Mouse (Mus musculus): ENCODE data around the gene Rhof.

Rhof gene

GRCm38 (mm10) chr5:123147569-123147968 is 15.1 kb upstream of the Rhof start:
- peak; percentile 45 for DNase-seq

- DNase-seq: no peak
These were observed 13.9 kb upstream of the Rhof start for GRCm38 (mm10) chr5:123146357-123146756.

DNA sequence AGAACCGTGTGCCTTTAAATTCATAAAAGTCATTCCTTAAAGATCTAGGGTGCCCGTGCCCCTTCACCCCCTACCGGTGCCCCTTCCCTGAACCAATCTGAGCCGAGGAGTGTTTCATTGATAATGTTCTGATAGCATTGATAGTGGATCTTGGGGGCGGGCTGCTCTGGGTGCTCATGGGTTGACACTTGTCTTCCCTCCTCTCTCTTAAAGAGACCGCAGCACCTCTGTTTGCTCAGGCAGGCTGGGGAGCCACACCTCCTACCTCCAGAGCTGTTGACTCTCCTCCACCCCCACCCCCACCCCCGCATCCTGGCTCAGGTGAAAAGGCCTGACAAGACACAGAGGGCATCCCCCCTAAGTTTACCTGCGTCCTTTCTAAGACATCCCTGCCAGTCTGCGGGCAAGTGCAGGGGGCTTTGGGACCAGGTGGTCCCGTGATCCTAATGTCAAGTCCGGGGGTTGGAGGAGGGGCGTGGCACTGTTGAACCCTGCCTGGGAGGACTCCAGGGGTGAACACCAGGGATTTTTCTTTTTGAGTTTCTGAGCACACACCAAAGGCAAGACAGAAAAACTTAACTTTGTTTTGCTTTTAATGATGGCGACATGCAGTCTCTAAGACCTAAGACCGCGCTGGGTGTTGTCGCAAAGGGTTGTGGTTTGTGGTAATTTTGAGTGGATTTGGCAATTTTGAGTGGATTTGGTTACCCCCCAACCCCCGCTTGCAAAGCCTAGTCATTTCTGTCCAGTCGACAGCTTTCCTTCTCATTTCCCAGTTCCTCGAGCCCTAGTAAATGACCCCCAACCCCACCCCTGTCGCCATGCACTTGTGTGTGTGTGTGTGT is 12.5 kb upstream of the Rhof start:
- peak; percentile 60 for DNase-seq

DNA sequence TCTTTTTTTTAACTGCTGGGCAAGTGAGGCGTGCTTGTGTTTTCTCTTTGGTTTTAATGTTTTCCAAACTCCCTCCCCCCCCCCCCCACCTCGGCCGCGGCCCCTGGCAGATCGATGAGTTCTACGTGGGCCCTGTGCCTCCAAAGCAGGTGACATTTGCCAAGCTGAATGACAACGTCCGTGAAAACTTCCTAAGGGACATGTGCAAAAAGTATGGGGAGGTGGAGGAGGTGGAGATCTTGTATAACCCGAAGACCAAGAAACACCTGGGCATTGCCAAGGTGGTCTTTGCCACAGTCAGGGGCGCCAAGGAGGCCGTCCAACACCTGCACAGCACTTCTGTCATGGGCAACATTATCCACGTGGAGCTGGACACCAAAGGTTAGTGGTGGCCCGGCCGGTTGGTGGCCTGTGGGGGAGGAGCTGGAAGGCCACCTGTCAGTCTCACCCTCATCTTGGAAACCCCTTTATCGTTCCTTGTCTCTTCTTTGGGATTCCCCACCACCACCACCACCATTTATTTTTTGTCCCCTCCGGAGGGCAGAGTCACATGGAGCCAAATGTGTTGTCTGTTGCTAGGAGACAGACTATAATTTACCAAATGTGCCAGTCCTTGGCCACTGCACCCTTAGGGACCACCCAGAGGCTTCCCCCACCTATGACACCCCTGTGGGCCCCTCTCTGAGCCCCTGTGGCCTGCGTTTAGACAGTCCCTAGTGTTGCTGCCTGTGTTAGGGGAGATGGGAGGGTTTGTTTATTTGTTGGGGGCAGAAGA is 11.7 kb upstream of the Rhof start:
- peak; percentile 60 for DNase-seq

DNA sequence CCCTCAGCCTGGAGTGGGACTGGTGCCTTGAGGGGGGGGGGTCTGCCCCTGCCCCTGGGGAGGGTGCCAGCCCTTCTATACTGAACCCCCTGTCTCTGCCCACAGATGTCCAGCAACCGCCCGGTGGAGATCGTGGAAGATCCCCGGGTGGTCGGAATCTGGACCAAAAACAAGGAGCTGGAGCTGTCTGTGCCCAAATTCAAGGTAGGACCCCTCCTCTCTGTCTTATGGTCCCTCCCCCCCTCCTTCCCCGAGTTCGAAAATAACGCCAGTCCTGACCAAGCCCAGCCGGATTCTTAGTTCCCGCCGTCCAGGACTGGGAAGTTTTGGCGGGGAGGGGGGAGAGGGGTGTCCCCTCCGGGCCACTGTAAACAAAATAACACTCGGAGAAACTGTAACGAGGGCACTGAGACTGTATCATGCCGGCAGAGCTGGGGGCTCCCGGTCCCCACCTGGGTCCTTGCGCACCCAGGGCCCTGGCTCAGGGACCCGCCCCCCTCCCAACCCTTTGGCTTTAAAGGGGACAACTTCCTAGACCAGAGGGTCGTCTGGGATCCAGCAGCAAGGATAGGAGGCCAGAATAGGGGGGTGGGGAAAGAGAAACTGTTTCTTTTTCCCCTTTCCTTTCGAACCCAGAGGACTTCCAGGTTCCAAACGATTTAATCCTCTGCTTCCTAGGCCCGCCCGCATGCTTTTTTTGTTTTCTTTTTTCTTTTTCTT is 10.9 kb upstream of the Rhof start:
- peak; percentile 72 for DNase-seq

DNA sequence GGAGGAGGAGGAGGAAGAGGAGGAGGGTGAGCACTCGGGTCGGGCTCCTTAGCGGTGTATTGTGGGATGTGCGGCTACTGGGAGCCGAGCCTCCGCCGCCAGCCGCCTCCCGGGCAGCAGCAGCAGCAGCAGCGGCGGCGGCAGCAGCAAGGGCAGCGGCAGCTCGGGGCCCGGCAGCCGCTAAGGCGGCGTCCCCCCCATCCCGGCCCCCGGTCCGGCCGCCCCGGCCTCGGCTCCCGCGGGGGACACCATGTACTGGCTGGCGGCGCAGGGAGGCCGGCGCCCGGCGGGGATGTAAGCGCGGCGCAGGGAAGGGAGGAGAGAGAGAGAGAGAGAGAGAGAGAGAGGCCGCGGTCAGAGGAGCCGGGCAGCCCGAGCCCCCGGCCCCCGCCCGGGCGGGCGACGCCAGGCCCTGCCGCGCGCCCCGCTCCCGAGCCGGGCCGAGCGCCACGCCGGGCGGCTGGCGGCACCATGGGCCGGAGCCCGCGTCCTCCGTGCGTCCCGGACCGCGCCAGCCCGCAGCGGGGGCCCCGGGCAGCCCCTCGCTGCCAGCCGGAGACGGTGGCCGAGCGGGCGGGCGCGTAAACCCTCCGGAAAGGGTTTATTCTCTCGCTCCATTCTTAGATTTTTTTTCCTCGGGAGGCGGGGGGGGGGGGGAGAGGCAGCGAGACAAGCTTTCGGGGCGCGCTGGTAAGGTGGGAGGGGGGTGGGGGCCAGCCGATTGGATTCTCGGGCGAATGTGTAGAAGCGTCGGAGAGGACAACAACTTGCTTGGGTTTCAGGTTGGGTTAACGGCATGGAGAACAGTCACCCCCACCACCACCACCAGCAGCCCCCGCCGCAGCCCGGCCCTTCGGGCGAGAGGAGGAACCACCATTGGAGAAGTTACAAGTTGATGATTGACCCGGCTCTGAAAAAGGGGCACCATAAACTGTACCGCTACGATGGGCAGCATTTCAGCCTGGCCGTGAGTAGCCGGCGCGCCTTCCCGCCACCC is 10.0 kb upstream of the Rhof start, which contains the start of gene Setd1b:
Setd1b (plus strand) TSS at position 33 of the 997 bp plus-strand sequence.
- DNase-seq: peak; percentile 65

DNA sequence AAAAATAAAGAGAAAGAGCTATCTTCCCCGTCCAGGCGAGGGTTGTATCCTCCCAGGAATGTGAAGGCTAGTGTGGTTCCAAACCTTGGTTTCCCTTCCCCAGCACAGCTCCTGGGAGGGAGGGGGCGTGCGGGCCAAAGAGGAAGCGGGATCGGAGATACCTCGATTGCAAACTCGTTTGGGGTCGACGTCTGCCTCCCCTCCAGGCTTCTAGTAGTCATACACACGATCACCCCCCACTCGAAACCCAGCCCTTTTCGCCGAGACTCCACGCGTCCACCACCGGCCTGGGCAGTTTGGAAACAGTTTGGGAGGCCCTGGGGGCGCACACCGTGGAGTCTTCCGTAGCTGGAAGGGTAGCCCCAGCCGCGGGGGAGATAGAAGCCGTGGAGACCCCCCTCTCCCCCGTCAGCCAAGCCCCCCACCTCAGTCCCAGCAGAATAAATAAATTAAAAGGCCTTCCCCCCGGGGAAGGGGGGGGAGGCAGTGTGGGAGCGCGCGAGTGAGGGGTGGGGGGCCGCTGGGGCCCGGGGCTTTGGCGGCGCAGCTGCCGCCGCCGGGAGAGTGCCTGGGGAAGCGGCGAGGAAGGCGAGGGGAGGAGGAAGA is 9.2 kb upstream of the Rhof start:
- DNase-seq: no peak

DNA sequence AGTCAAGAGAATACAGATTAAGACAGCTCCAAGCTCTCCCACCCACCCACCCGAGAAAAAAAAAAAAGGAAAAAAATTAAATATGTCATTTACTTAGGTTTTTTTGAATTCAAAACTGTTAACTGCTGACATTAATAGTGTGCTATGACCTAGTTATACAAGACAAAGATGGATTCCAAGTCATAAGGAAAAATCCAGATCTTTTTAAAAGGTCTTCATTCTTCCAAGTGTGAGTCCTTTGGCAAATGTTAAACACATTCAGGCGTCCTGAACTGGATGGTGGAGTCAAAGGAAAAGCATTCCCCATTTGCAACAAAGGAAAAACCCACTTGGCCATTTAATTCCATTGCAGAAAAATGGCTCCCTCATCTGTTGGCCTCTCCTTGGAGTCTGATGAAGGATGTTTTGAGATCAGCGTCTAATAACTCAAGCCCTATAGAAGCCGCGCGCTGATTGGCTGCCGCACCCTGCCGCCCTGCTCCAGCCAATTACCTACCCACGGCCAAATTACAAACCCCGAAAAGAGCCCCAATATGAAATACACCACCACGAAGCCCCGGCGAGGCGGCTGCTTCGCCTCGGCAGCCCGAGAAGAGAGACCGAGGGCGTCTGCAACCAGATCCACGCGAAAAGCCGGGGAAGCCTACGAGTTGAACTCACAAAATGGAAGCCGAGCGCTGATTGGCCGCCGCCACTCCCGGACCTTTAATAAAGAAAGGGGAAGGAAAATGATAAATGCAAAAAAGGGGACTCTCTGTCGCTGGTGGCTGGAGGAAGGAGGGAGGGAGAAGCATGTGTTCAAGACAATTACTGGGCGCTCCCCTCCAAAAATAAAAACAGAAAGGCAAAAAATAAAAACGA is 8.4 kb upstream of the Rhof start:
- DNase-seq: peak; percentile 97

GRCm38 (mm10) chr5:123139722-123140627 is 7.5 kb upstream of the Rhof start:
- DNase-seq: peak; percentile 69

- peak; percentile 94 for DNase-seq
These were observed 6.6 kb upstream of the Rhof start for GRCm38 (mm10) chr5:123138953-123139721.

GRCm38 (mm10) chr5:123138230-123138911 is 5.9 kb upstream of the Rhof start:
- peak; percentile 76 for DNase-seq

- DNase-seq: peak; percentile 80
These were observed 5.4 kb upstream of the Rhof start for GRCm38 (mm10) chr5:123137910-123138229.

GRCm38 (mm10) chr5:123137044-123137909 is 4.8 kb upstream of the Rhof start:
- no peak for DNase-seq

DNA sequence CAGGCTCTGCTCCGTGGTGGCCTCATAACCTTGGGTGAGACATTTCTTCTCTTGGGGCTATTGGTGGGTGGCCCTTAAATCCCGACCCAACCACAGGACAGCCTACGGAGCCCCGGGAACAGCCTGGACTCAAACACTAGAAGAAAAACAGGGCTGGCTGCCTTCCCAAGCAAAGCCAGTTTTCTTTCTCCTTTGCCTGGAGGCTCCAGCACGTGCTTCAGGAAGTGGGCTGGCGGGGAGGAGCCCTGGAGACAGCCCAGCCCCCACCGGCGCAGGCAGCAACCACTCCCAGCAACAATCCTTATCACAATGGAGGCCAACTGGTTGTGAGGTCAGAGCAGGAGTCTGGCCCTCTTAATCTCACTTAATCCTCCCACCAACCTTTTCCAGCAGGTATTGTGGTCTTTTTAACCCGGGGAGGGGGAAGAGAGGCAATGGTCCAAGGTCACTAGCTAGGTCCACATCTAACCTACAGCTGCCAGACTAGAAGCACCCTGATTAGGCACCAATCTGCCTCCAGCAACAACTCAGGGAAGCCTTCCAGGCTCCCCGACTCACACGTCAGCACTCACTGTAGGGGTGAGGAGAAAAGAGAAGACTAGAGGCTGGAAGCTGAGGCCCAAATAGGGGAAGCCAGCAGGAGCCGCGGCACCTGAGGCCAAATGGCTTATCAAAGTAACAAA is 4.0 kb upstream of the Rhof start:
- DNase-seq: peak; percentile 78

GRCm38 (mm10) chr5:123135471-123136360 is 3.2 kb upstream of the Rhof start:
- DNase-seq: peak; percentile 83

All from cerebellum, adult 9-10 months (tissue).